Mouse (Mus musculus) bone marrow macrophage, adult 2 months (primary cell): ENCODE measurements around the gene Lrrc56. TPM values are rescaled to one million over a fixed set of nuclear protein-coding genes. Genes with fewer than 3 reads are reported as not detected.
"Not testable (repeated sequence)": the region's sequence is repeated elsewhere in the genome, so short reads cannot be mapped to it uniquely, and the experiment has no call there.

ENCODE experiments used
- H3K27ac ChIP-seq: 2 replicates; pipeline ENCODE4 v1.5.1; 2012; ENCODE audit warnings: low read depth, low read length; ENCODE audit not compliant: insufficient read depth
- H3K4me1 ChIP-seq: 2 replicates; pipeline ENCODE4 v1.6.1; 2012; ENCODE audit warnings: low read length; ENCODE audit not compliant: control insufficient read depth, insufficient read depth
- H3K4me3 ChIP-seq: 2 replicates; pipeline ENCODE4 v1.5.1; 2012; ENCODE audit warnings: mild to moderate bottlenecking, low read length, moderate library complexity; ENCODE audit not compliant: insufficient read depth
- CTCF ChIP-seq: IDR thresholded peaks from 2 replicates; pipeline ENCODE4 v1.5.1; 2012; ENCODE audit warnings: low read depth, mild to moderate bottlenecking, low read length, moderate library complexity
- POLR2A ChIP-seq: IDR thresholded peaks from 2 replicates; pipeline ENCODE4 v1.6.1; 2012; ENCODE audit warnings: mild to moderate bottlenecking, low read depth, low read length, borderline replicate concordance
- polyA plus RNA-seq: library from polyadenylated mRNA; stranded (reverse); fragments of >200 nt; gene quantifications from 2 replicates; pipeline ENCODE4 v1.2.4, GENCODE M21; 2012; ENCODE audit not compliant: missing spikeins, insufficient read depth, insufficient read length

Gene Lrrc56
- polyA plus RNA-seq, 1 experiment, result 4.1 TPM

DNA sequence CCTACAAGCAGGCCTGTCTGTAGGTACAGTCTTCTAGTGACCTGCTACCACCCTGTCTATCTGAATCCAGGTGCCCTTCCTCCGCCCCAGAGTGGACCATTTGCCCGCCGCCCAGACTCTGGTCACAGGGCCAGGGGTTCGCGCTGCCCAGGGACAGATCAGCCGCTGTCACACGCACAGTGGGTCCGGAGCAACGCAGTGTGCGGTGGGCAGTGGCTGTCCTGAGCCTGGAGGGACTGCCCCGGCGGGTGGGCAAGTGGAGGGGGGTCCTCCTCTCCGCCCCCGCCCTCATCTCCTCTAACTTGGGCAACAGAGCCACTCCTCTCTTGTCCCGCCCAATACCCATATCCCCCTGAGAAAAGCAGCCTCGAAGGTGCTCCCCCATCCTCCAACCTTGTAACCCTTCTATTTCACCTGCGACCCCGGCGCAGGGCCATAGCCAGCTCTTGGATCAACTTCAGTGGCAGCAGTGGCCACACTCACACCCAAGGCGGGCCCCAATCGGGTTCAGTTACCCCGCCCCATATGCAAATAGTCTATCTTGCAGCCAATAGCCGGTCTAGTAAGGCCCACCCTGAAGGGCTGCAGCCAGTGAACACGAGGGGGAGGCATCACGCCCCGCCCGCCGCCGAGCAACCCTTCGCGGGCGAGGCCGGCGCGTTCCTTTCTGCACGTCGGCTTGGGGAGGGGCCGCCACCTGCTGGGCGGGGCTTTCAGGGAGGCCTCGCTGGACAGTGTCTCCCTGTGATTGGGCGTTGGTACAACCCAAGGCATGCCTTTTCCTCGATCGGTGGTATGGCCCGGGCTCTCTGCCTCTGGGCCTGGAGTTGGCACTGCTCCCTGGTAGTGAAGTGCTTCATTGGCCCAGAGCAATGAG lies 27.5 kb downstream of the Lrrc56 start:
- TF ChIP-seq CTCF (no peak), POLR2A (no peak)
- Histone ChIP-seq H3K4me3 (peak overlapping the region; percentile 40), H3K27ac (no peak overlapping the region), H3K4me1 (peaks cover 27% of the 10 kb centered on the region)

DNA sequence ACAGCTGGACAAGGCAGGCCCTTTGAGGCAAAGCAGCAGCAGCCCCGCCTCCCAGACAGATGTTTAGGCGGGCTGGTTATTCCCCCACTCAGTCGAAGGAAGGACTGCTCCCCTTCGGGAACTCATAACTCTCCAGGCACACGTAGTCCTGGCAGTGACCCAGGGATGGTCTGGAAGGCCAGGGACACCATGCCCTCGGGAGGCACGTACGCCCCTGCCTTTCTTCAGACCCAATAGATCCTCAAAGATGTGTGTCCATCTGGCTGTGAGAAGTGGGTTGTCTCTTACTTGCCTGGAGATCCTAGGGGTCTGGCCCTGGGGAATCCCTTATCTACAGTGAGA lies 28.1 kb downstream of the Lrrc56 start:
- TF ChIP-seq CTCF, result no peak
- TF ChIP-seq POLR2A, result no peak
- peak overlapping the region; percentile 14 for H3K4me3 ChIP-seq
- H3K4me1 ChIP-seq, result peaks cover 27% of the 10 kb centered on the region
- H3K27ac ChIP-seq, result no peak overlapping the region

DNA sequence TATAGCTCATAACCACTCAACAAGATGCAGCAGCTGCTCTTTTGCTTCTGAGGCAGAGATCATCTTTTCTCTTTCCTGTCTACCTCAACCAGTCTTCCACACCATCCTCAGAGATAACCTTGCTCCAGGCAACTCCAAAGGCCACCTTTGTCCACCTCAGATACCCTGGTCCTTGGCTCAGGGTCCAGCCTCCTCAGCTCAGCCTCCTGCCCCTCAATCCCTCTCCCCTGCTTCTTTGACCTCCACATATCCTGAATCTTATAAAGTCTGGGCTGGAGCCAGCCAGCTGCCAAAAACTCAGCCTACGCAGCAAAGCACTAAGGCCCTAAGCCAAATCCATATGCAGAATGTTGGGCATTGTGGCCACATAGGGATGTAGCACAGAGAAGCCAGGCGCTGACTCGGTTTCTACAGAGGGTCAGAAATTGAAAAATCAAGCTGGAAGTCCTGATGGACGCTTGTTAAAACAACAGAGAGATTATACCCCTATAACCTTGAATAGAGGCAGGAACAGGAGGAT lies 28.8 kb downstream of the Lrrc56 start:
- Histone ChIP-seq H3K4me3 (no peak overlapping the region), H3K27ac (no peak overlapping the region), H3K4me1 (peaks cover 27% of the 10 kb centered on the region)
- TF ChIP-seq POLR2A (no peak), CTCF (no peak)

DNA sequence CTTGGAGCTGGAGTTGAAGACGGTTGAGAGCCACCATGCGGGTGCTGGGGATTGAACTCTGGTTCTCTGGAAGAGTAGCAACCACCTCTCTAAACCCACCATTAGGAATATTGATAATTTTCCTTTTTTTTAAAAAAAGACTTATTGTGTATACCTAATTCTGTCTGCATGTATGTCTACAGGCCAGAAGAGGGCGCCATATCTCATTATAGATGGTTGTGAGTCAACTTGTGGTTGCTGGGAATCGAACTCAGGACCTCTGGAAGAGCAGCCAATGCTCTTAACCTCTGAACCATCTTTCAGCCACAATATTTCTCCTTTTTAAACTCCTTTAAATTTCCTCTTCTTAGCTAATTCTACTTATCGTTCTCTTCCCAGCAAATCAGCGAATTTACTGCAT lies 32.6 kb downstream of the Lrrc56 start:
- H3K4me1 ChIP-seq, result peaks cover 19% of the 10 kb centered on the region

DNA sequence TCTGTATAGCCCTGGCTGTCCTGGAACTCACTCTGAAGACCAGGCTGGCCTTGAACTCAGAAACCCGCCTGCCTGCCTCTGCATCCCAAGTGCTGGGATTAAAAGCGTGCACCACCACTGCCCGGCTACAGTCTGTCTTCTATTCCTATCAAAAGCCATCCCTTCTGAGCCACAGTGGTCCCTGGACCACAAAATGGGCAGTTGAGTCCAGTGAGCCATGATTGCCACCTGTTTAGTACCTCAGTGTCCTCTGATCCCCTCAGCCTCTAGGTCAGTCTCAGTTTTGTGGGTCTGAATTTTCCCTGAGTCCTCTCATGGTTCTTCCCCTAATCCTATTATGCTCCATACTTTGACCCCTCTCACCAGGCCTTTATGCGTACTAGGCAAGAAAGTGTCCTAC lies 33.8 kb downstream of the Lrrc56 start:
- Histone ChIP-seq H3K27ac (no peak overlapping the region), H3K4me3 (no peak overlapping the region)

More for the DNA sequence above, 32.6 kb downstream of the Lrrc56 start:
- Histone ChIP-seq H3K4me3 (no peak overlapping the region), H3K27ac (no peak overlapping the region)
- TF ChIP-seq POLR2A (no peak), CTCF (no peak)

DNA sequence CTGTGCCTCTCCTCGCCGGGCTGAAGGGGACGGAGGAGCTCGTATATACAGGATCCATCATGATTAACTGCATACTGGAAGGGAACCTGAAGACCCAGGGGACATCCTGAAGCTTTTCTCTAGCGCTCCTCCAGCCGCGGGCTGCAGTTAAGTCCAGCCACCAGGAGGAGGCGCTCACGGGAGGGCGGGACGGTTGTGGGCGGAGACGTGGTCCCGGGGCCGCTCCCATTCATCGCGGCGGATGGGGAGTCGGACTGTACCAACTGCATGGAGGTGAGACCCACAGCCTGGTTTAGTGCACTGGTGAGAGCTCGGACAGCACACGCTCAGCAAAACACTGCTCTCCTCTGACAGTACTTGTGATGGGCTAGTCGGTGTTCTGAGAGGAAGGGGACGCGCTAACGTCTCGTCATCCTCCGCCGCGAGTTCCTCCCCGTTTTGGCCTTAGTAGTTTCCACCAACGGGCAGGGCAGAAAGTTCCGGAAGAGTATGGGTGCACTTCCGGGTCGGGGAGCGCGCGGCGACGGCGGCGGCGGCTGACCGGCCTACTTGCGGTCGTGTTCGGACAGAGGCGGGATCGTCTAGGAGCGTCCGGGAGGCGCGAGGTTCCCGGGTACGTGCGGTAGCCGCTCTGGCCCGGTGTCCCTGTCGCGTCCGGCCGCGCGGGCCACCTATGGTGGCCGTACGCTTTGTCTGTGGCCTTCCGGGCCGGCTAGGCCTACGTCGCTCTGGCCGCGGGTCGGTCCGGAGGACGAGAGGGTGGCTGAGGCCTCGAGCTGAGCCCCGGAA lies 34.5 kb downstream of the Lrrc56 start, which contains the start of gene Phrf1:
TSS of gene Phrf1 (plus strand) at position 506 of the 789 bp plus-strand sequence.
- Histone ChIP-seq H3K4me1 (peaks cover 10% of the 10 kb centered on the region), H3K4me3 (peak within 1 kb of the TSS; percentile 77), H3K27ac (peak within 1 kb of the TSS; percentile 87)
- TF ChIP-seq CTCF (peak; percentile 71), POLR2A (no peak)

More for the DNA sequence above, 33.8 kb downstream of the Lrrc56 start:
- peaks cover 10% of the 10 kb centered on the region for H3K4me1 ChIP-seq
- TF ChIP-seq POLR2A, result no peak
- no peak for TF ChIP-seq CTCF

DNA sequence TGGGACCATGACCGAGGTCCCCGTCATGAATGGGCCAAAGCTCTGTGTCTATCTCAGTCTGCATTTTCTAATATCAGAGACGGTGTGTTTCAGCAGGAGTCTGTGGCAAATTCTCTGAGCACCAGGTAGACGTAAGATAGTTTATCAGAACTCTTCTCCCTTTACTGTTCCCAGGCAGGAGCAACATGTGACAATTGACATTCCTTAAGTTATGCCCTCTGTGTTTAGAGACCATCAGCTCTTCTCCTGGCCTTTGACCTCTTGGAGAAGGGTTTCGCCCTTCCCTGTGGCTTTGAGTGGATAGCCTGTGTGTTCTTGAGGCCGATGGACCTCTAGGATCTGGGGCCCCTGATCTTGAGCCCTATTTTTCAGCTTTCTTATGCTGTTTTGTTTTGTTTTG lies 35.7 kb downstream of the Lrrc56 start:
- Histone ChIP-seq H3K4me3 (peak overlapping the region; percentile 77), H3K27ac (no peak overlapping the region), H3K4me1 (peaks cover 10% of the 10 kb centered on the region)
- TF ChIP-seq POLR2A (no peak), CTCF (no peak)

DNA sequence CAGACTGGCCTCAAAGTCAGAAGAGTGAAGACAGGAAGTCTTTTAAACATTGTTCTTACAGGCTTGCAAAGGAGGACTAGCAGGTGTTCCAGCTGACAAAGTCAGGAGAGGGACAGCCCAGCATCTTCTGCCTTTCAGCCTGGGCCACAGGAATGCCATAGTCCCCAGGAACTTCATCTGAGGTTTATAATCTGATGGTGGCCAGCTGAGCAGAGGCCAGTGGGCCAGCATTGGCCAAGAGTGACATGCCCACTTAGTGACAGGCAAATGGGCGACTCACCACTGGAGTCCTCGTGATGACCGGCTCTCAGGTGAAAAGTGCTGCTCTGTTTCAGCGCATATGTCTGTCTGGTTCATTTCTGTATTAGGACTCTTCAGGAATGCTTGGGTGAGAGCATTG lies 36.6 kb downstream of the Lrrc56 start:
- TF ChIP-seq POLR2A, result no peak
- no peak for TF ChIP-seq CTCF
- Histone ChIP-seq H3K4me1 (peaks cover 10% of the 10 kb centered on the region), H3K4me3 (peak overlapping the region; percentile 77; the same call in 1 of the 2 replicates), H3K27ac (no peak overlapping the region)

DNA sequence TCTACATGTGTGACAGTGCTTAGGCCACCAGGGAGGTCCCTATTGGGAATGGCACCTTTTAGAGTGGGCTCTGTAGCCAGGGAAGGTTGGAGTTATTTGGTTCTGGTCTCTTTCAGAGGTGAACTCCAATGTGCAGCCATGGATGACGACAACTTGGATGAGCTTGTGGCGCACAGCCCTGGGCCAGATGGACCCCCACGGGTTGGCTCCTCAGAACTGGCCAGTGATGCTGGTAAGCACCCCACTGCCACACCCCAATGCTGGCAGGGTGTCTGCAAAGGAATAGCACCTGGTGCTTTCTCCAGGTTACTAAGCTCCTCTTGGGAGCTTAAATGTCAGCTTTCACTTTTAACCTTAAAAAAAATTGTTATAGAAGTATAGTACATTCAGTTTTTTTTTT lies 37.2 kb downstream of the Lrrc56 start:
- no peak overlapping the region for H3K4me3 ChIP-seq
- TF ChIP-seq POLR2A, result no peak
- no peak for TF ChIP-seq CTCF
- no peak overlapping the region for H3K27ac ChIP-seq
- H3K4me1 ChIP-seq, result peaks cover 10% of the 10 kb centered on the region

DNA sequence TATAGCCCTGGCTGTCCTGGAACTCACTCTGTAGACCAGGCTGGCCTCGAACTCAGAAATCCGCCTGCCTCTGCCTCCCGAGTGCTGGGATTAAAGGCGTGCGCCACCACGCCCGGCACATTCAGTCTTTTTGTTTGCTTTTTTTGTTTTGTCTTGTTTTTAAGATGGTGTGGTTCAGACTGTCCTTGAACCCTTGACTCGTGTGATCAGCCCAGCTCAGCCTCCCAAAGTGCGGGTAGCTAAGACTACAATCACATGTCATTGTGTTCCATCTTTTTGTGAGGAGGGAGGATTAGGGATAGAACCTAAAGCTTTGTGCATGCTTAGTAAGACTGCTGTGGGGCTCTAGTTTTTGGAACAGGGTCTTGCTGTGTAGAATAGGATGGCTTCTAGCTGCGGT lies 37.6 kb downstream of the Lrrc56 start:
- Histone ChIP-seq H3K4me3 (no peak overlapping the region), H3K4me1 (peaks cover 10% of the 10 kb centered on the region)

DNA sequence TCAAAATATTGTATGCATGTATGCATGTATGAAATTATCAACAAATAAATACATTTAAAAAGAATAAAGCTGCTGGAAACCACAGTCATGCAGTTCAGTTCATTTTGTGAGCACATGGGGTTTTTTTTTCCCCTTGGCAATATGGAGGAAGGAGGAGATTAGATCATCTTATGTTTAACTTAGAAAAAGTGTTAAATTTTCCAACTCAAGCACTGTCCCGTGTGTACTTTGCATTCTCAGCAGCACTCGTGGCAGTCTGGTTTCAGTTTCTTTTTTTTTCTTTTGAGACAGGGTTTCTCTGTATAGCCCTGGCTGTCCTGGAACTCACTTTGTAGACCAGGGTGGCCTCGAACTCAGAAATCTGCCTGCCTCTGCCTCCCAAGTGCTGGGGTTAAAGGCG lies 56.5 kb downstream of the Lrrc56 start:
- not testable (repeated sequence) for H3K27ac ChIP-seq, H3K4me1 ChIP-seq, H3K4me3 ChIP-seq

More for the DNA sequence above, 37.6 kb downstream of the Lrrc56 start:
- TF ChIP-seq POLR2A, result no peak
- no peak for TF ChIP-seq CTCF
- H3K27ac ChIP-seq, result no peak overlapping the region
